Mouse (Mus musculus) heart, embryonic 12.5 days (tissue): ENCODE data around the gene Gpkow. TPM values are rescaled to one million over a fixed set of nuclear protein-coding genes. Genes with fewer than 3 reads are reported as not detected.
A peak's percentile ranks its signal among the peaks of the same experiment; 100 is the strongest.
"Not testable (repeated sequence)": the region's sequence is repeated elsewhere in the genome, so short reads cannot be mapped to it uniquely, and the experiment has no call there.

Source experiments
- ATAC-seq: fragments of 200-750 bp; cut with Nextera tagmentation; 2 replicates; pipeline ENCODE4 v1.8.0; 2017; ENCODE audit warnings: moderate TSS enrichment, moderate library complexity; ENCODE audit not compliant: insufficient number of reproducible peaks, low FRiP score
- H3K27ac ChIP-seq: fragments of 300-500 bp; sonication (generic); 2 replicates; pipeline ENCODE4 v1.5.1; 2016; ENCODE audit warnings: mild to moderate bottlenecking, moderate library complexity; ENCODE audit not compliant: poor library complexity, severe bottlenecking
- H3K27me3 ChIP-seq: fragments of 300-500 bp; sonication (generic); replicated peaks from 2 replicates; pipeline ENCODE4 v1.6.1; 2016; ENCODE audit warnings: mild to moderate bottlenecking, moderate library complexity
- H3K36me3 ChIP-seq: fragments of 300-500 bp; sonication (generic); 2 replicates; pipeline ENCODE4 v1.6.1; 2016; ENCODE audit warnings: mild to moderate bottlenecking, moderate library complexity
- H3K4me1 ChIP-seq: fragments of 300-500 bp; sonication (generic); replicated peaks from 2 replicates; pipeline ENCODE4 v1.6.1; 2016; ENCODE audit warnings: mild to moderate bottlenecking
- H3K4me2 ChIP-seq: fragments of 300-500 bp; sonication (generic); 2 replicates; pipeline ENCODE4 v1.6.1; 2016; ENCODE audit warnings: mild to moderate bottlenecking, moderate library complexity
- H3K4me3 ChIP-seq: fragments of 300-500 bp; sonication (generic); 2 replicates; pipeline ENCODE4 v1.5.1; 2016; ENCODE audit warnings: mild to moderate bottlenecking
- H3K9ac ChIP-seq: fragments of 300-500 bp; sonication (generic); 2 replicates; pipeline ENCODE4 v1.6.1; 2016; ENCODE audit warnings: mild to moderate bottlenecking, moderate library complexity
- H3K9me3 ChIP-seq: fragments of 300-500 bp; sonication (generic); replicated peaks from 2 replicates; pipeline ENCODE4 v1.6.1; 2016; ENCODE audit warnings: mild to moderate bottlenecking, moderate library complexity
- WGBS: fragments of 180-500 bp; shearing (Covaris S2); methylation state at CpG from one replicate; pipeline ENCODE4 v1.1.7; 2016; 5-methylcytosine and 5-hydroxymethylcytosine counted together
- polyA plus RNA-seq: library from polyadenylated mRNA; unstranded; fragments of >200 nt; fragmentation: Nextera tagmentation; extraction: Ambion mirVana; gene quantifications from 2 replicates; pipeline ENCODE4 v1.2.1, GENCODE M21; 2016

Gpkow gene
- polyA plus RNA-seq, 1 experiment from 2014 or later = 36.4 TPM

- H3K9ac ChIP-seq = peak within 1 kb of the TSS; percentile 67
These were observed 53.6 kb downstream of the Gpkow start, which contains the start of gene Ccdc120 for GRCm38 (mm10) chrX:7750432-7751116. Gene Ccdc120, minus strand, starts transcription at chrX:7750905.

DNA sequence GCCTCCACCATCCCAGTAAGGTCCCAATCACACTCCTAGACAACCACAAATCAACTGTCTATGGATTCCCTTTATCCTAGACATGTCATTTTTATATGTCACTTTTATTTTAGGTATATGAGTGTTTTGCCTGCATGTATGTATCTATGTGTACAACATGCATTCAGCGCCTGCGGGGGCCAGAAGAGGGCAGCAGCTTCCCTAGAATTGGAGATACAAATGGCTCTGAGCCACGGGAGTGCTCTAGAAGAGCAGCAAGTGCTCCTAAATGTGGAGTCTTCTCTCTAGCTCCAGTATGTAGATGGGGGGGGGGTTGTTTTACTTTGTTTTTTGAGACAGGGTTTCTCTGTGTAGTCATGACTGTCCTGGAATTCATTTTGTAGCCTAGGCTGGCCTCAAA, 56.7 kb downstream of the Gpkow start:
- H3K36me3 ChIP-seq, H3K4me3 ChIP-seq, H3K9ac ChIP-seq, H3K4me1 ChIP-seq, H3K4me2 ChIP-seq, H3K9me3 ChIP-seq, H3K27me3 ChIP-seq, H3K27ac ChIP-seq, ATAC-seq: not testable (repeated sequence)
- 11% methylated on average over 3 of the region's 3 CpGs for WGBS

More at GRCm38 (mm10) chrX:7750432-7751116, 53.6 kb downstream of the Gpkow start, which contains the start of gene Ccdc120:
- Histone ChIP-seq H3K27ac (no peak within 1 kb of the TSS), H3K9me3 (no peaks in the 10 kb centered on the region), H3K27me3 (no peaks in the 10 kb centered on the region), H3K4me1 (0 out of 2 replicates have a peak, but pooled peaks cover 4% of the 10 kb centered on the region), H3K4me2 (peak within 1 kb of the TSS; percentile 71), H3K36me3 (no peaks in the 10 kb centered on the region), H3K4me3 (peak within 1 kb of the TSS; percentile 60)
- ATAC-seq = peak; percentile 55; the same call in 1 of the 2 replicates
- 10% methylated on average over 40 of the region's 56 CpGs for WGBS

Other genes starting within 250 kb of the Gpkow start
- 0.10 TPM in 1 of 2 replicates, not detected in the other for gene Foxp3, start 123.5 kb upstream of the Gpkow start, polyA plus RNA-seq
- 2.9 and 3.2 TPM in 2 replicates for gene Ppp1r3f, start 122.8 kb upstream of the Gpkow start, polyA plus RNA-seq
- gene Ccdc22, start 91.6 kb upstream of the Gpkow start, polyA plus RNA-seq = 19.4 and 20.2 TPM in 2 replicates
- not detected in 2 replicates for gene Cacna1f, start 90.0 kb upstream of the Gpkow start, polyA plus RNA-seq
- gene Syp, start 58.7 kb upstream of the Gpkow start, polyA plus RNA-seq = 0.63 and 0.94 TPM in 2 replicates
- 6.6 and 6.8 TPM in 2 replicates for gene Prickle3, start 39.9 kb upstream of the Gpkow start, polyA plus RNA-seq
- gene Plp2, start 25.7 kb upstream of the Gpkow start, polyA plus RNA-seq = 147 and 155 TPM in 2 replicates
- 0.18 TPM in 2 replicates for gene Magix, start 15.9 kb upstream of the Gpkow start, polyA plus RNA-seq
- gene Wdr45, start 17.2 kb downstream of the Gpkow start, polyA plus RNA-seq = 21.6 and 22.4 TPM in 2 replicates
- gene Gm45208, start 25.1 kb downstream of the Gpkow start, polyA plus RNA-seq = not detected in 2 replicates
- 43.5 and 44.3 TPM in 2 replicates for gene Praf2, start 31.3 kb downstream of the Gpkow start, polyA plus RNA-seq
- 6.6 and 8.2 TPM in 2 replicates for gene Ccdc120, start 53.8 kb downstream of the Gpkow start, polyA plus RNA-seq
- 22.3 TPM in 2 replicates for gene Tfe3, start 65.4 kb downstream of the Gpkow start, polyA plus RNA-seq
- gene Gripap1, start 92.6 kb downstream of the Gpkow start, polyA plus RNA-seq = 32.0 and 32.2 TPM in 2 replicates
- gene Kcnd1, start 125.2 kb downstream of the Gpkow start, polyA plus RNA-seq = 1.4 and 1.9 TPM in 2 replicates
- 41.1 and 41.2 TPM in 2 replicates for gene Otud5, start 144.2 kb downstream of the Gpkow start, polyA plus RNA-seq
- 6.4 and 6.8 TPM in 2 replicates for gene Pim2, start 181.1 kb downstream of the Gpkow start, polyA plus RNA-seq
- gene Slc35a2, start 186.9 kb downstream of the Gpkow start, polyA plus RNA-seq = 25.9 and 26.8 TPM in 2 replicates
- gene Pqbp1, start 202.1 kb downstream of the Gpkow start, polyA plus RNA-seq = 83.8 and 91.4 TPM in 2 replicates
- 117 and 130 TPM in 2 replicates for gene Timm17b, start 202.2 kb downstream of the Gpkow start, polyA plus RNA-seq
- gene Gm10491, start 210.7 kb downstream of the Gpkow start, polyA plus RNA-seq = not detected in 2 replicates
- gene Gm10490, start 212.4 kb downstream of the Gpkow start, polyA plus RNA-seq = not detected in 2 replicates
- 0.39 and 0.40 TPM in 2 replicates for gene Pcsk1n, start 222.7 kb downstream of the Gpkow start, polyA plus RNA-seq
- gene Eras, start 231.5 kb downstream of the Gpkow start, polyA plus RNA-seq = not detected in 2 replicates